Mouse (Mus musculus): ENCODE data around the gene Apoh. TPM values are rescaled to one million over a fixed set of nuclear protein-coding genes. Genes with fewer than 3 reads are reported as not detected.

The Apoh gene
- polyA plus RNA-seq (2012; rRNA removed), result 0.76 TPM in 1 of 2 replicates, not detected in the other

DNA sequence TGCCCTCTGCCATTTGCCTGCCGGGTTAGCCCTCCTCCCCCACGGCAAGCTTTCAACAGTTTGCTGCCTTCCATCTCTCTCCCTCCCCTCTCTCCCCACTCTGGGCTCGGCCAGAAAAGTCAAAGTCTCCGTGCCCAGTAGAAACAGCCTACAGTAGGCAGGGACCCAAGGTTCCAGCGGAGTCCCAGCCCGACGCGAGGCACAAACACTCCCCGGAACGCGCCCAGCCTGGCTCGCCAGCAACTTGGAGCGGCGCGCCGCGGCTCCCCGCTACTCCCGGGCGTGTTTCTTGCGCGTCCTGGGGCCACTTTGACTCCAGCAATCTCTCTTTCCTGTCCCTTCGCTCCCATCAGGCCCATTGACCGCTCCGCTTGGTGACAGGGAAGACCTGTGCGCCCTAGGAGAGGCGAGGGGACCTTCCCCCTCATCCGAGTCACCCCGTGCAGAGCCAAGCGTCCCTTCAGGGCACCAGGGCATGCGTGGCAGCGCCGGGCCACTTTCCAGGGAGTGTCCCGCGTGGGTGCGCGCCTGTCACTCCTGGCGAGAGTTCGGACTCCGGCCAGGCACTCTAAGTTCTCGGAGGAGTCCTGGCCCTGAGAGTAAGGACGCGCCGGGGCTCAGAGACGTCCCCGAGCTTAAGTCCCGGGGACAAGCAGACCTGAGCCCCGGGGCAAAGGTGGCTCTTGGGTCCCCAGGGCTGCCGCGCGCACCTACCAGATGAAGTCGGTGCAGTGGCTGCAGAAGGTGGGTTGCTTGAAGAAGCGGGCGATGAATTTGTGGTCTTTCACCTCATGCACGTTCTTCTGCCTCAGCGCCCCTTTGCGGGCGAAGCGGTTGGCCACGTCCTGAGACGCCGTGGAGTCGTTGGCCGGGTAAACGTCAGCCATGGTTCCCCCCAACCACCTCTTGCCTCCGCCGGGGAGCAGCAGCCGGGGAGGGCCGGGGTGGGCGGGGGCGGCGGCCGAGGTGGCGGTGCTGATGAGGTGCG is at the start of gene Apoh:
Gene Apoh, plus strand, starts transcription at position 574 of the 988 bp plus-strand sequence.

GRCm38 (mm10) chr11:108343789-108344462 is 772 bp downstream of the Apoh start, which contains the start of gene Prkca:
Prkca (minus strand) TSS chr11:108343928.

GRCm38 (mm10) chr11:108424889-108425591 is 81.9 kb downstream of the Apoh start, which contains the start of gene Cep112:
Cep112 (plus strand) TSS chr11:108425192.

Other genes starting within 250 kb of the Apoh start
- gene Prkca, start 574 bp downstream of the Apoh start, polyA plus RNA-seq (2012; rRNA removed), result 0.68 and 3.3 TPM in 2 replicates
- not detected in 2 replicates for gene Cep112, start 81.8 kb downstream of the Apoh start, polyA plus RNA-seq (2012; rRNA removed)

Data from stomach, adult 2 months (tissue).